Mouse (Mus musculus) liver, adult 2 months (tissue): ENCODE measurements around the gene Vps13c.

Experiments used
- CTCF ChIP-seq: fragments of 200-500 bp; IDR thresholded peaks from 2 replicates; pipeline ENCODE4 v1.5.1; 2011; ENCODE audit warnings: low read depth, low read length, control low read depth
- POLR2A ChIP-seq: fragments of 200-500 bp; IDR thresholded peaks from 2 replicates; pipeline ENCODE4 v1.6.1; 2011; ENCODE audit warnings: low read length, control low read depth; ENCODE audit not compliant: insufficient read depth; ENCODE audit errors: extremely low read depth

GRCm38 (mm10) chr9:67847606-67848005 is 7.4 kb downstream of the Vps13c start:
- TF ChIP-seq CTCF (no peak), POLR2A (no peak)
